In the genomic region with DNA sequence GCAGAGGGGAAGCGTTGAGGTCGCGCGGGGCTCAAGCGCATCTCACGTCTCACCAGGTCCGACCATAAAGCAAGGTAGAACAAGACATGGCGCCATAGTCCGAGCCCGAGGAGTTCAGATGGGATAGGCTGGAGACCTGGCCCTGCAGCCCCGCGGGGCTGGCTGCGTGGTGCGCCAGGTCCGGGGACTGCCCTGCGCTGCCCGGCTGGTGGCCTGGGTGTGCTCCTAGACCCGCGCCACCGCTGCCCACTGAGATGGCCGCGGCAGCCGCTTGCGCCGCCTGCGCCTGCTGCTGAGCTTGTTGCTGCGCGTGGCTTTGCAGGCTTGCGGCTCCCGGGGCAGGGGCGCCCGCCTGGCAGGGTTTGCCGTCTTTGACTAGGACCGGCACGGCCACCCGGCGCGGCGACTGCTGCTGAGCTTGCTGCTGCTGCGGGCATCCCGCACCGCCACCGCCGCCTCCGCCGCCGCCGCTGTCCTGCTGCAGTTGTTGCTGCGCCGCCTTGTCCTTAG, we compare ENCODE assay signal across 11 mouse cellular contexts. TPM values are rescaled to one million over a fixed set of nuclear protein-coding genes. Genes with fewer than 3 reads are reported as not detected.
DNase-seq lines count a peak whose midpoint lies in the region; ATAC-seq and TF ChIP-seq lines count a peak whose summit lies in the region.
"Had no signal": no experiment of that assay in that cellular context is flagged by ENCODE, and none has a peak within 500 bp of the region (broad histone marks: within the 10 kb centered on the region; RNA-seq: fewer than 3 reads in every experiment).

No protein-coding gene starts in this region.

- H3K36me3 ChIP-seq in lung, embryonic 15.5 days, result no peaks in the 10 kb centered on the region
- H3K36me3 ChIP-seq in limb, embryonic 13.5 days, result no peaks in the 10 kb centered on the region
- H3K36me3 ChIP-seq in stomach, postnatal 0 days (ENCODE audit: control insufficient read depth, insufficient read depth, low read length), result no peaks in the 10 kb centered on the region

- 0 out of 2 replicates have a peak overlapping the region, but pooled peaks have one; percentile 22 for H3K4me2 ChIP-seq in lung, embryonic 15.5 days
- peak overlapping the region; percentile 49 for H3K4me2 ChIP-seq in limb, embryonic 13.5 days (replicated peaks)
- H3K4me2 ChIP-seq in stomach, postnatal 0 days (replicated peaks; ENCODE audit: low read depth), result 0 out of 2 replicates have a peak overlapping the region, but pooled peaks have one; percentile 8

- H3K9me3 ChIP-seq in lung, embryonic 15.5 days, result no peaks in the 10 kb centered on the region
- no peaks in the 10 kb centered on the region for H3K9me3 ChIP-seq in limb, embryonic 13.5 days
- H3K9me3 ChIP-seq in stomach, postnatal 0 days (ENCODE audit: control insufficient read depth, low read length), result no peaks in the 10 kb centered on the region

- H3K27me3 ChIP-seq in lung, embryonic 15.5 days, result peaks cover 95% of the 10 kb centered on the region
- H3K27me3 ChIP-seq in limb, embryonic 13.5 days, result peaks cover 93% of the 10 kb centered on the region
- peaks cover 26% of the 10 kb centered on the region for H3K27me3 ChIP-seq in stomach, postnatal 0 days (ENCODE audit: control insufficient read depth, insufficient read depth, low read length)

- TF ChIP-seq EP300 in stomach, postnatal 0 days (optimal IDR thresholded peaks at IDR 0.05), result no peak

- TF ChIP-seq CTCF in stomach, postnatal 0 days (IDR thresholded peaks at IDR 0.05; ENCODE audit: low read depth), result no peak

- H3K4me3 ChIP-seq in lung, embryonic 15.5 days, result peak overlapping the region; percentile 53
- H3K4me3 ChIP-seq in limb, embryonic 13.5 days, result peak overlapping the region; percentile 29
- H3K4me3 ChIP-seq in stomach, postnatal 0 days (ENCODE audit: low read depth, low read length), result 0 out of 2 replicates have a peak overlapping the region, but pooled peaks have one; percentile 2
- H3K4me3 ChIP-seq: erythroblast, embryonic 14.5 days had no signal

- H3K9ac ChIP-seq in lung, embryonic 15.5 days, result peak overlapping the region; percentile 73
- no peak overlapping the region for H3K9ac ChIP-seq in limb, embryonic 13.5 days
- no peak overlapping the region for H3K9ac ChIP-seq in stomach, postnatal 0 days (ENCODE audit: low read length)

- intact Hi-C loops in left cerebral cortex, postnatal 14 days (cut with DNase I), result loop anchor here (5.0 kb wide), 1 partner anchor 79 kb away; the partner anchor contains the start of gene Nkx2-9

- peak; percentile 52 for DNase-seq in embryo, embryonic 10 days (ENCODE audit: low spot score)
- DNase-seq in embryo, embryonic 10.5 days (ENCODE audit: low spot score), result no peak
- no peak for DNase-seq in lung, postnatal 10 days
- DNase-seq in stomach, postnatal 0 days (ENCODE audit: low spot score), result peak; percentile 21
- no peak for DNase-seq in left cerebral cortex, postnatal 14 days (ENCODE audit: low spot score in 2 of 2)
- DNase-seq in cerebellum, postnatal 14 days, result no peak
- DNase-seq: layer of hippocampus, adult 9-11 months had no signal

- H3K4me1 ChIP-seq in lung, embryonic 15.5 days, result peaks cover 4% of the 10 kb centered on the region; the same call in 1 of the 2 replicates
- H3K4me1 ChIP-seq in limb, embryonic 13.5 days, result peaks cover 24% of the 10 kb centered on the region
- 0 out of 2 replicates have a peak, but pooled peaks cover 3% of the 10 kb centered on the region for H3K4me1 ChIP-seq in stomach, postnatal 0 days (replicated peaks; ENCODE audit: control insufficient read depth, insufficient read depth)

- peak overlapping the region; percentile 97 for H3K27ac ChIP-seq in lung, embryonic 15.5 days
- no peak overlapping the region for H3K27ac ChIP-seq in limb, embryonic 13.5 days
- no peak overlapping the region for H3K27ac ChIP-seq in stomach, postnatal 0 days (replicated peaks)

- WGBS in lung, embryonic 15.5 days, result 1% methylated on average over 50 of the region's 50 CpGs
- WGBS in limb, embryonic 13.5 days, result under 1% methylated on average over 44 of the region's 50 CpGs
- 1% methylated on average over 46 of the region's 50 CpGs for WGBS in stomach, postnatal 0 days

- no peak for ATAC-seq in lung, embryonic 15.5 days (ENCODE audit: borderline replicate concordance, extremely low read depth, low FRiP score, low TSS enrichment)
- ATAC-seq in limb, embryonic 13.5 days (ENCODE audit: low FRiP score, low read depth), result no peak
- ATAC-seq in stomach, postnatal 0 days (ENCODE audit: low FRiP score, low TSS enrichment), result no peak

RNA-seq across cellular contexts. Expression of gene Nkx2-1, which starts 3.7 kb away (rescaled TPM):
- polyA plus RNA-seq in lung, embryonic 15.5 days (2015; fragmentation: Nextera tagmentation; extraction: Ambion mirVana), result 84.7 and 87.6 TPM in 2 replicates
- polyA plus RNA-seq in limb, embryonic 13.5 days (2015; fragmentation: Nextera tagmentation; extraction: Ambion mirVana), result 0.08 TPM in 1 of 2 replicates, not detected in the other
- polyA plus RNA-seq in stomach, postnatal 0 days (2015; fragmentation: Nextera tagmentation; extraction: Ambion mirVana), result not detected in 2 replicates
- under 1 TPM; 0.35 to 0.47 TPM for total RNA-seq in left cerebral cortex, postnatal 14 days (2021)
- polyA plus RNA-seq: erythroblast, embryonic 14.5 days; thymus, postnatal 0 days had no signal

Comparison
In these comparisons a context has a peak if more than half of its experiments do, and no peak if none do; other contexts are left out.
1. DNase-seq: peak in embryo, embryonic 10 days (single experiment) and stomach, postnatal 0 days (single experiment); none in embryo, embryonic 10.5 days (single experiment), lung, postnatal 10 days (single experiment), left cerebral cortex, postnatal 14 days (0 of 2) and cerebellum, postnatal 14 days (0 of 2).
2. H3K4me3 ChIP-seq: peak in every context shown above with its lines; median percentile 53 in lung, embryonic 15.5 days; 29 in limb, embryonic 13.5 days; 2 in stomach, postnatal 0 days.
3. RNA of gene Nkx2-1, which starts 3.7 kb away (polyA plus RNA-seq): 84.7 to 87.6 TPM in lung, embryonic 15.5 days; 0.08 TPM in limb, embryonic 13.5 days and not detected in stomach, postnatal 0 days; every median in the first group is over 10 times any median in the second.
4. Peak in every context shown above with its lines, with median percentiles within 50 percentile points of each other: H3K4me2 ChIP-seq.